Mouse (Mus musculus): ENCODE results near the gene Mef2b.

DNA sequence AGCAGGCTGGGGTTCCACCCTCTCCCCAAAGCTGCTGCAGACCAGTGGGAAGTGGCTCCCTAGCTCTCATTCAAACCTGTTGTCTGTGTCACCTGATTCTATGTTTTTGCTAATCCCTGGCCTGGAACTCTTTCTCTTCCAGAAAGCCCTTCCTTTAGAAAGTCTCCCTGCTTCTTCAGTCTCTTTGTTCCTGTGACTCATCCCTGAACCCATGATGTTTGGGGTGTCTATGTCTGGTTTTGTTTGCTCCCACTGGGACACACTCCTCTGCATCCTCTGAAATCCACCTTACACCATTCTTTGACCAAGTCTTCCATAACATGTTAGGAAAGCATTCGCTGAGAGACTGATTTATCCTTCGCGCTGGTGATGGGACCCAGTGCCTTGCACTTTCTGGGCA, 9.4 kb upstream of the Mef2b start:
- TF ChIP-seq CTCF (IDR thresholded peaks at IDR 0.05; ENCODE audit: insufficient read depth, low read length) (no peak), POLR2A (IDR thresholded peaks at IDR 0.05; ENCODE audit: borderline replicate concordance, extremely low read depth, low read depth, low read length) (no peak)
